Mouse (Mus musculus): ENCODE results near the gene Krtap7-1. TPM values are rescaled to one million over a fixed set of nuclear protein-coding genes. Genes with fewer than 3 reads are reported as not detected.

Krtap7-1 gene
- polyA plus RNA-seq (2011; ENCODE audit: insufficient read depth, insufficient read length, low replicate concordance, missing spikeins), result not detected in 2 replicates

GRCm38 (mm10) chr16:89508223-89508622 lies at the start of gene Krtap7-1:
Krtap7-1 (minus strand) TSS chr16:89508323.
- Histone ChIP-seq H3K27ac (ENCODE audit: control insufficient read depth, insufficient read depth, low read depth, low read length, poor library complexity) (no peak within 1 kb of the TSS), H3K4me1 (ENCODE audit: control insufficient read depth, insufficient read depth, low read length) (no peaks in the 10 kb centered on the region), H3K4me3 (replicated peaks; ENCODE audit: control insufficient read depth, low read depth, low read length) (no peak within 1 kb of the TSS)
- TF ChIP-seq CTCF (IDR thresholded peaks at IDR 0.05; ENCODE audit: control insufficient read depth, insufficient read depth, low read length) (no peak), POLR2A (IDR thresholded peaks at IDR 0.05; ENCODE audit: borderline replicate concordance, control insufficient read depth, low read depth, low read length) (no peak)
- WGBS, result 75% methylated on average over 4 of the region's 4 CpGs

GRCm38 (mm10) chr16:89550298-89550697 lies 42.2 kb upstream of the Krtap7-1 start:
- H3K4me3 ChIP-seq (replicated peaks; ENCODE audit: control insufficient read depth, low read depth, low read length), result no peak overlapping the region
- TF ChIP-seq POLR2A (IDR thresholded peaks at IDR 0.05; ENCODE audit: borderline replicate concordance, control insufficient read depth, low read depth, low read length) (no peak), CTCF (IDR thresholded peaks at IDR 0.05; ENCODE audit: control insufficient read depth, insufficient read depth, low read length) (no peak)
- no peaks in the 10 kb centered on the region for H3K4me1 ChIP-seq (ENCODE audit: control insufficient read depth, insufficient read depth, low read length)
- H3K27ac ChIP-seq (ENCODE audit: control insufficient read depth, insufficient read depth, low read depth, low read length, poor library complexity), result no peak overlapping the region

DNA sequence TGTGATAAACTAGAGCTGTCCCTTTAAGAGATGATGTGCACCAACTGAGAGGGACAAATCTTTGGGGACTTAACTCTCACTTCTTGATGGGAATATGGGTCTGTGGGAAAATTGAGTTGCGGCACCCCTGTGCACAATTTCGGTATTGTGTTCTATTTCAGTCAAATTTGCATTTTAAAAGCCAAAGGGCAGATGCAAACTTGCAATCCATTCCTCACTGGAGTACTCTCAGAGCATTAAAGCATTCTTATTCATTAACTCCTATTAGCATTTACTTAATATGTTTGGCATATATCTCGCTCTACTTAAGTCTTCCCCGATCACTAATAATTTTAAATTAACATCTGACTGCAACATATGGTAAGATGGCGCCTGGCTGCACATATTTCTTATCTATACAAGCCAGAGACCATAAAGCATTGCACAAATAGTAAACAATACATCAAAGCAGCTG lies 29.9 kb upstream of the Krtap7-1 start:
- Histone ChIP-seq H3K27ac (ENCODE audit: control insufficient read depth, insufficient read depth, low read depth, low read length, poor library complexity) (no peak overlapping the region), H3K4me3 (replicated peaks; ENCODE audit: control insufficient read depth, low read depth, low read length) (no peak overlapping the region), H3K4me1 (ENCODE audit: control insufficient read depth, insufficient read depth, low read length) (no peaks in the 10 kb centered on the region)
- no peak for TF ChIP-seq POLR2A (IDR thresholded peaks at IDR 0.05; ENCODE audit: borderline replicate concordance, control insufficient read depth, low read depth, low read length)
- TF ChIP-seq CTCF (IDR thresholded peaks at IDR 0.05; ENCODE audit: control insufficient read depth, insufficient read depth, low read length), result no peak
- 79% methylated on average over 5 of the region's 5 CpGs for WGBS

DNA sequence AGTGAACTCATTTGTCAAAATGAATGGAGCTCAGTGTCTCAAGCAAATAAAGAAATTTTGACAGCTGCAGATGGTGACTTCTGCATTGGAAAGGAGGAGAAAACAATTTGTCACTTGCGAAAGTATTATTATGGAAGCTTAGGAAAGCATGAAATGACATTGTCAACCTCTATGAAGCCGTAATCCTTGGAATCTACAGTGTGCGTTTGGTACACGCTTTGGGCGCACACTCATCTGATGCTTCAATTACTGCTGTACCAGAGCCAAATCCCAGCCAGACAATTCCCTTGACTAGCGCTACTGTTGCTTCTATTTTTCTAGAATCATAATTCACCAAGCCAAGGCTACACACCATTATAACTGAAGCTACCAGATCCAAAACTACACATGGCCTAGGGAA lies 29.2 kb upstream of the Krtap7-1 start:
- TF ChIP-seq POLR2A (IDR thresholded peaks at IDR 0.05; ENCODE audit: borderline replicate concordance, control insufficient read depth, low read depth, low read length) (no peak), CTCF (IDR thresholded peaks at IDR 0.05; ENCODE audit: control insufficient read depth, insufficient read depth, low read length) (no peak)
- Histone ChIP-seq H3K27ac (ENCODE audit: control insufficient read depth, insufficient read depth, low read depth, low read length, poor library complexity) (no peak overlapping the region), H3K4me1 (ENCODE audit: control insufficient read depth, insufficient read depth, low read length) (no peaks in the 10 kb centered on the region), H3K4me3 (replicated peaks; ENCODE audit: control insufficient read depth, low read depth, low read length) (no peak overlapping the region)
- 85% methylated on average over 6 of the region's 6 CpGs for WGBS

- 67% methylated on average over 7 of the region's 7 CpGs for WGBS
- no peak overlapping the region for H3K4me3 ChIP-seq (replicated peaks; ENCODE audit: control insufficient read depth, low read depth, low read length)
- TF ChIP-seq CTCF (IDR thresholded peaks at IDR 0.05; ENCODE audit: control insufficient read depth, insufficient read depth, low read length) (no peak), POLR2A (IDR thresholded peaks at IDR 0.05; ENCODE audit: borderline replicate concordance, control insufficient read depth, low read depth, low read length) (no peak)
- peaks cover 1% of the 10 kb centered on the region; the same call in 1 of the 2 replicates for H3K4me1 ChIP-seq (ENCODE audit: control insufficient read depth, insufficient read depth, low read length)
- no peak overlapping the region for H3K27ac ChIP-seq (ENCODE audit: control insufficient read depth, insufficient read depth, low read depth, low read length, poor library complexity)
These were observed 22.4 kb upstream of the Krtap7-1 start for GRCm38 (mm10) chr16:89530547-89530946.

GRCm38 (mm10) chr16:89529846-89530245 lies 21.7 kb upstream of the Krtap7-1 start:
- H3K27ac ChIP-seq (ENCODE audit: control insufficient read depth, insufficient read depth, low read depth, low read length, poor library complexity), result no peak overlapping the region

GRCm38 (mm10) chr16:89528380-89528779 lies 20.3 kb upstream of the Krtap7-1 start:
- no peak for TF ChIP-seq POLR2A (IDR thresholded peaks at IDR 0.05; ENCODE audit: borderline replicate concordance, control insufficient read depth, low read depth, low read length)
- TF ChIP-seq CTCF (IDR thresholded peaks at IDR 0.05; ENCODE audit: control insufficient read depth, insufficient read depth, low read length), result no peak
- H3K4me1 ChIP-seq (ENCODE audit: control insufficient read depth, insufficient read depth, low read length), result peaks cover 1% of the 10 kb centered on the region; the same call in 1 of the 2 replicates
- no peak overlapping the region for H3K4me3 ChIP-seq (replicated peaks; ENCODE audit: control insufficient read depth, low read depth, low read length)
- no peak overlapping the region for H3K27ac ChIP-seq (ENCODE audit: control insufficient read depth, insufficient read depth, low read depth, low read length, poor library complexity)
- 77% methylated on average over 3 of the region's 3 CpGs for WGBS

More at GRCm38 (mm10) chr16:89529846-89530245, 21.7 kb upstream of the Krtap7-1 start:
- H3K4me1 ChIP-seq (ENCODE audit: control insufficient read depth, insufficient read depth, low read length), result peaks cover 1% of the 10 kb centered on the region; the same call in 1 of the 2 replicates
- H3K4me3 ChIP-seq (replicated peaks; ENCODE audit: control insufficient read depth, low read depth, low read length), result no peak overlapping the region
- WGBS, result 72% methylated on average over 7 of the region's 7 CpGs
- no peak for TF ChIP-seq CTCF (IDR thresholded peaks at IDR 0.05; ENCODE audit: control insufficient read depth, insufficient read depth, low read length)
- TF ChIP-seq POLR2A (IDR thresholded peaks at IDR 0.05; ENCODE audit: borderline replicate concordance, control insufficient read depth, low read depth, low read length), result no peak

DNA sequence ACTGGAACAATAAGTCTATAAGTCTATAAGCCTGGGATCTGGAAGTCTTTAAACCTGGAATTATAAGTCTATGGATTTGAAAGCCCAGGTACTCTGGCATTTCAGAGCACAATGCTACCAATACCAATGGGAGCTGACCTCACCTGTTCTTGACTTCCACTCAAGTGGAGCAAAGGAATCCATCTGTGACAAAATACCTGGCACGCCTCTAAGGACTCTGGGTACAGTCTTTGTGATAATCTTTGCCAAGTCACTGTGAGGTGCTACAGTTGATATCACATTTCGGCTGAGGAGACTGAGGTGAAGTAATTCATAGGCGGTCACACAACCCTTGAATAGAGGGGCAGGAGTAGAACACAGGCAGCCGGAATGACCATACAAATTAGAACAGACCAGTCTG lies 12.9 kb upstream of the Krtap7-1 start:
- WGBS, result 78% methylated on average over 4 of the region's 4 CpGs
- TF ChIP-seq CTCF (IDR thresholded peaks at IDR 0.05; ENCODE audit: control insufficient read depth, insufficient read depth, low read length) (no peak), POLR2A (IDR thresholded peaks at IDR 0.05; ENCODE audit: borderline replicate concordance, control insufficient read depth, low read depth, low read length) (no peak)
- no peak overlapping the region for H3K27ac ChIP-seq (ENCODE audit: control insufficient read depth, insufficient read depth, low read depth, low read length, poor library complexity)
- peaks cover under 1% of the 10 kb centered on the region; the same call in 1 of the 2 replicates for H3K4me1 ChIP-seq (ENCODE audit: control insufficient read depth, insufficient read depth, low read length)
- H3K4me3 ChIP-seq (replicated peaks; ENCODE audit: control insufficient read depth, low read depth, low read length), result no peak overlapping the region

DNA sequence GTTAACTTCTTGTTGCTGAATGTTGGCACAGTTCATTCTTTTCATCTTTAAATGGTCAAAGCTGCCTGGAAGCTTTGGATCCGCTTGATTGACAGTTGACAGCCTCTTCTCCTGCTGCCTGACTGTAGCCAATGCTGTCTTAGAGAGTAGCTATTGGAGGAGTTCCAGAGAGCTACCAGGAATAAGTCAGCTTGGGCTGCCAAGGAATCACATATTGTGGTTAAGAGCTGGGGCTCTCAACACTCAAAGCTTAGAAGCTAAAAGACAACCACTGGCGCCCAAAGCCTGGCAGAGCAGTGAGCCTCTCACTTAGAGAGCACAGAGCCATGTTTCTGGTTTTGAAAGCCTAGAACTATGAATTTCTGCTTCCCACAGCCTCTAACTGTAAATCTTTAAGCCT lies 12.4 kb upstream of the Krtap7-1 start:
- TF ChIP-seq CTCF (IDR thresholded peaks at IDR 0.05; ENCODE audit: control insufficient read depth, insufficient read depth, low read length) (no peak), POLR2A (IDR thresholded peaks at IDR 0.05; ENCODE audit: borderline replicate concordance, control insufficient read depth, low read depth, low read length) (no peak)
- Histone ChIP-seq H3K4me1 (ENCODE audit: control insufficient read depth, insufficient read depth, low read length) (no peaks in the 10 kb centered on the region), H3K27ac (ENCODE audit: control insufficient read depth, insufficient read depth, low read depth, low read length, poor library complexity) (no peak overlapping the region), H3K4me3 (replicated peaks; ENCODE audit: control insufficient read depth, low read depth, low read length) (no peak overlapping the region)
- 72% methylated on average over 2 of the region's 2 CpGs for WGBS

Data from bone marrow, adult 2 months (tissue).